Mouse (Mus musculus): Measurements from ENCODE around the gene Ctsq.
"Not testable (repeated sequence)": the region's sequence is repeated elsewhere in the genome, so short reads cannot be mapped to it uniquely, and the experiment has no call there.

Gene Ctsq

DNA sequence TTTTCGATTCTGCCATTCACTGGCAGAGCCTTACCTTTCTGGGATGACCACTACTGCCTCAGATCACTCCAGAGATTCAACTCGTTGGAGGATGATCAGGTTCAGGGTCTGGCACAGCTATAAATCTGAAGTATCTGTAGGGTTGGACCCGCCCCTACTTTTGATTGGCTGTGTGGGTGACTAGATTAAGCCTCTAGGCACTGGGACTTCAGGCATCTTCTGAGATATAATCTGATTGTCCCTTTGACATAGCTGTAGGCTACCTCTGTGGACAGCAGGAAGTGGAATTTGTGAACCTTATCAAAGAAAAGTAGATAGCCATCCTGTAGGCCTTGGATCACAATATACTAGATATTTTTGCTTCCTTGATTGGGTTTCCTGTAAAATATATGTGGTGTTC lies at the start of gene Ctsq:
Gene Ctsq, minus strand, starts transcription at position 101 of the 400 bp plus-strand sequence.
- DNase-seq, result no peak

DNA sequence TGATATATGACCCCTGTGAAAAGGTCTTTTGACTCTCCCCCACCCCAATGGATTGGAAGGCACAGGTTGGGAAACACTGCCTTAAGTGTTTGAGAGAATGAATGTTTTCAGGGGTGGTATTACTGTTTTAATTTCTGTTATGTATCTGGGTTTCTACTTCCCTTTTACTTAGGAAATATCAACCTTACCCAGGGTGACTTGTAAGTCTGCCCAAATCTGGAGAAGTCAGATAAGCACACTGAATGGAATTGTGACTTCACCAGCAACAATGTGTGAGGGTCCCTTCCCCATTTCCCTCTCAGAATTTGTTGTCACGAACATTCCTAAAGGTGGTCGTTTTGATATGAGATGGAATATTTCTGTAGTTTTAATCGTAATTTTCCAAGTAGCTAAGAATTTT lies 17.6 kb downstream of the Ctsq start:
- no peak for DNase-seq

DNA sequence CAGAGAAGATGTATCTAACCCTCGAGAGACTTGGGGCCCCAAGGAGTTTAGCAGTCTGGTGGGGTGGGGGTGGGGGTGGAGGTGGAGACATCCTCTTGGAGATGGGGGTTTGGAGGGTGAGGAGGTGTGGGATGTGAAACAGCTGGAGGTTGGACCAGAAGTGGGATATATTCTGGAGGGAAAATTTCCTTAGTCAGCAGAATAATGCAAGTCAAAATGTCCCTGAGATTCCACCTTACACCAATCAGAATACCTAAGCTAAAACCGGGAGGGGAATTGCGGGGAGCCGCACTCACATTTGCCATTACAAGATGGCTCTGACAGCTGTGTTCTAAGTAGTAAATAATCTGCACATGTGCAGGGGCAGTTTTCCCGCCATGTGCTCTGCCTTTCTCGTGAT lies 18.6 kb downstream of the Ctsq start:
- no peak for DNase-seq

DNA sequence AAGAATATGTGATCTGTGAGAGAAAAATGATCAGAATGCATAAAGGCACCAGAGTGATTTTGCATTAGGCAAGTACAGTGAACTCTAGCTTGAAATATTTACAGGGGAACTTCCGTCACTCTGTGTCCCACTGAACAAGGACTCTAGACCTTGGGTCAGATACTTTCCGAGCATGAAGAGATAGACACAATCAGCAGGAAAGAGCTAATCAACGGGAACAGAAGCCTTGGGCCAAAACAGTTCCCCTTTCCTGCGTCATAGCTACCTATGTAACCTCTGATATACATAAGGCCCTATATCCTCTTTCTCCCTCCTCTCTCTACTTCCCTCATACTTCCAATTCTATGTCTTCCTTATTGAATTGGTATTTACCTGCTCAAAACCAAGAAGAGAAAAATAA lies 30.3 kb downstream of the Ctsq start:
- no peak for DNase-seq

DNA sequence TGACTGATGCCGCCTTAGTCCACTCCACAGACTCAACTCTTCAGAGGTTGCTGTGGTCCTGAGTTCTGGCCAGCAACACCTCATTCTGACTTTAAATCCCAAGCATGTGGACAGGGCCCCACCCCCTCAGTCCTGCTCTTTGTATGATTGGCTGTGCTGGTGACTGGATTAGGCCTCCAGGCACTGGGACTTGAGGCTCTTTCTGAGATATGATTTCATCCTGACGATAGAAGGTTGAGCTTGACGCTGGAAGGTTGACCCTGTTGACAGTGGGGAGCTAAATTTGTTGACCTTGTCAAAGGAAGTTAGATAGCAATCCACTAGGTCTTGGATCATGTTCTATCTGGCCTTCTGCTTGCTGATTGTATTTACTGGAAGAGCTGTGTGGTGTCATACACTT lies 34.6 kb downstream of the Ctsq start, which contains the start of gene Ctsj:
Gene Ctsj, minus strand, starts transcription at position 101 of the 400 bp plus-strand sequence.
- no peak for DNase-seq

DNA sequence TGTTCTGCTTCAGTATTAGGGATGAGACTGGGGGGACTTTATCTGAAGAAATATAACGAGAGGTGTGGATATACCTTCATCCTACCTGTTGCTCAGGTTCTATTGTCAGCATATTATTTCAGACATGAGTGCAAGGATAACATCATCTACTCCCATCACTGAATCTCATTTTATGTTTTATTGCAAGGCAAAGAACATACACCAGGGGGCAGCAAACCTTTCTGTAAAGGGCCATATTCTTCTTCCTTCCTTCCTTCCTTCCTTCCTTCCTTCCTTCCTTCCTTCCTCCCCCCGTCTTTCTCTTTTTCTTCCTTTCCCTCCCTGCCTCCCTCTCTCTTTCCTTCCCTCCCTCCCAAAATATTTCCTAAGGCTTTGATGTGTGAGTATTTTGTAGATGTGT lies 42.8 kb downstream of the Ctsq start:
- no peak for DNase-seq

DNA sequence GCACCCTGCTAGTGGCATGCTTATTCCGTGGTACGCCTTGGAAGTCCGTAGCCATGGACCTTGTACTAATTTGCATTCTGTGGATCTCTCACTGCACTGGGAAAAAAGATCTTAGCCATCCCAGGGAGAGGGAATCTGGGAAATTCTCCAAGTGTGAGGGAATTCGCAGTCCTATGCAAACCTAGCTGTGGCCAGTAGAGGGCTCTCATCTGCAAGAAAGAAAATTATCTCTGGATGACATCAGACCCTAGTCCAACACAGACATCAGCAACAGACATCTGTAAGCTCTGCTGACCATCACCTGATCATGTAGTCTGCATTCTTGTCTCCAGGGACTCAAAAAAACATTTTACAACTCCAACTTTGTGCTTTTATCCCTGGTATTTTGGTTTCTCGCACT lies 53.5 kb downstream of the Ctsq start:
- not testable (repeated sequence) for DNase-seq
